Mouse (Mus musculus) forelimb bud, embryonic 11.5 days (tissue): ENCODE measurements around the gene Mob2.

ENCODE experiments used
- DNase-seq: peaks from one replicate; pipeline ENCODE4 v3.0.0-alpha.2; 2012; ENCODE audit warnings: low read depth, low spot score

Mob2 gene

GRCm38 (mm10) chr7:142079365-142079764 is 18.5 kb upstream of the Mob2 start:
- DNase-seq, result no peak

- no peak for DNase-seq
These were observed 16.3 kb upstream of the Mob2 start for GRCm38 (mm10) chr7:142077138-142077537.

- DNase-seq, result no peak
These were observed 13.5 kb upstream of the Mob2 start for GRCm38 (mm10) chr7:142074146-142074886.

GRCm38 (mm10) chr7:142071717-142072116 is 10.9 kb upstream of the Mob2 start:
- DNase-seq, result no peak

GRCm38 (mm10) chr7:142071212-142071578 is 10.3 kb upstream of the Mob2 start:
- no peak for DNase-seq

- DNase-seq, result peak; percentile 45
These were observed 9.8 kb upstream of the Mob2 start for GRCm38 (mm10) chr7:142070458-142071211.

GRCm38 (mm10) chr7:142068429-142068828 is 7.6 kb upstream of the Mob2 start:
- no peak for DNase-seq

GRCm38 (mm10) chr7:142060185-142060930 is 507 bp downstream of the Mob2 start:
- no peak for DNase-seq

- DNase-seq, result no peak
These were observed 1.8 kb downstream of the Mob2 start for GRCm38 (mm10) chr7:142059024-142059423.

GRCm38 (mm10) chr7:142057121-142057520 is 3.7 kb downstream of the Mob2 start:
- DNase-seq, result no peak

GRCm38 (mm10) chr7:142056601-142057061 is 4.2 kb downstream of the Mob2 start:
- no peak for DNase-seq

- no peak for DNase-seq
These were observed 5.4 kb downstream of the Mob2 start for GRCm38 (mm10) chr7:142055431-142055830.

- DNase-seq, result no peak
These were observed 10.3 kb downstream of the Mob2 start for GRCm38 (mm10) chr7:142050536-142050935.

- no peak for DNase-seq
These were observed 14.9 kb downstream of the Mob2 start for GRCm38 (mm10) chr7:142045932-142046331.

- DNase-seq, result no peak
These were observed 15.5 kb downstream of the Mob2 start for GRCm38 (mm10) chr7:142045344-142045743.

GRCm38 (mm10) chr7:142040756-142041155 is 20.1 kb downstream of the Mob2 start:
- DNase-seq, result no peak

- DNase-seq, result no peak
These were observed 23.2 kb downstream of the Mob2 start for GRCm38 (mm10) chr7:142037553-142038170.

- DNase-seq, result no peak
These were observed 25.6 kb downstream of the Mob2 start for GRCm38 (mm10) chr7:142035048-142035811.

- no peak for DNase-seq
These were observed 26.7 kb downstream of the Mob2 start for GRCm38 (mm10) chr7:142034198-142034597.

GRCm38 (mm10) chr7:142030073-142030472 is 30.8 kb downstream of the Mob2 start:
- no peak for DNase-seq

- no peak for DNase-seq
These were observed 34.9 kb downstream of the Mob2 start for GRCm38 (mm10) chr7:142025926-142026325.
